Mouse (Mus musculus) right cerebral cortex, adult 2 months (tissue): Measurements from ENCODE around the gene Serpini1.

Experiments used
- DNase-seq, 2 experiments: peaks; one replicate each; pipeline ENCODE4 v3.0.0; 2021 to 2022; ENCODE audit warnings: low spot score in 2 of 2

Gene Serpini1

GRCm38 (mm10) chr3:75557292-75557691 lies at the start of gene Serpini1:
TSS of gene Serpini1 (plus strand) at chr3:75557547.
- peak; percentile 90 to 91 for DNase-seq

GRCm38 (mm10) chr3:75517631-75518250 lies 39.6 kb upstream of the Serpini1 start:
- DNase-seq: peak; percentile 53 to 59

GRCm38 (mm10) chr3:75521314-75521713 lies 36.0 kb upstream of the Serpini1 start:
- no peak for DNase-seq

- DNase-seq: no peak
Observed at GRCm38 (mm10) chr3:75522527-75522926, 34.8 kb upstream of the Serpini1 start.

GRCm38 (mm10) chr3:75531074-75531473 lies 26.3 kb upstream of the Serpini1 start:
- DNase-seq: no peak

- no peak for DNase-seq
Observed at GRCm38 (mm10) chr3:75534045-75534834, 23.1 kb upstream of the Serpini1 start.

- no peak for DNase-seq
Observed at GRCm38 (mm10) chr3:75541259-75541658, 16.1 kb upstream of the Serpini1 start.

- DNase-seq: no peak
Observed at GRCm38 (mm10) chr3:75542852-75543251, 14.5 kb upstream of the Serpini1 start.

- no peak for DNase-seq
Observed at GRCm38 (mm10) chr3:75544287-75544686, 13.1 kb upstream of the Serpini1 start.

GRCm38 (mm10) chr3:75551248-75551647 lies 6.1 kb upstream of the Serpini1 start:
- DNase-seq: no peak

- DNase-seq: peak in 1 of 2 experiments; percentile 25
Observed at GRCm38 (mm10) chr3:75556121-75556694, 1.1 kb upstream of the Serpini1 start.

- DNase-seq: peak; percentile 99 to 100
Observed at GRCm38 (mm10) chr3:75556695-75557291, 554 bp upstream of the Serpini1 start, which contains the start of gene Pdcd10. TSS of gene Pdcd10 (minus strand) at chr3:75556856.

GRCm38 (mm10) chr3:75574074-75574473 lies 16.7 kb downstream of the Serpini1 start:
- no peak for DNase-seq

GRCm38 (mm10) chr3:75575582-75575981 lies 18.2 kb downstream of the Serpini1 start:
- DNase-seq: no peak

- no peak for DNase-seq
Observed at GRCm38 (mm10) chr3:75579352-75579751, 22.0 kb downstream of the Serpini1 start.

GRCm38 (mm10) chr3:75583293-75583692 lies 25.9 kb downstream of the Serpini1 start:
- peak; percentile 33 to 36 for DNase-seq

- peak in 1 of 2 experiments; percentile 23 for DNase-seq
Observed at GRCm38 (mm10) chr3:75584898-75585297, 27.6 kb downstream of the Serpini1 start.

GRCm38 (mm10) chr3:75611019-75611418 lies 53.7 kb downstream of the Serpini1 start:
- no peak for DNase-seq

GRCm38 (mm10) chr3:75624627-75625026 lies 67.3 kb downstream of the Serpini1 start:
- no peak for DNase-seq

- DNase-seq: no peak
Observed at GRCm38 (mm10) chr3:75630988-75631615, 73.8 kb downstream of the Serpini1 start.

GRCm38 (mm10) chr3:75633221-75633620 lies 75.9 kb downstream of the Serpini1 start:
- no peak for DNase-seq

GRCm38 (mm10) chr3:75633635-75634034 lies 76.3 kb downstream of the Serpini1 start:
- DNase-seq: no peak
